Comparison of ENCODE assay signal across 21 mouse cellular contexts in the genomic region with DNA sequence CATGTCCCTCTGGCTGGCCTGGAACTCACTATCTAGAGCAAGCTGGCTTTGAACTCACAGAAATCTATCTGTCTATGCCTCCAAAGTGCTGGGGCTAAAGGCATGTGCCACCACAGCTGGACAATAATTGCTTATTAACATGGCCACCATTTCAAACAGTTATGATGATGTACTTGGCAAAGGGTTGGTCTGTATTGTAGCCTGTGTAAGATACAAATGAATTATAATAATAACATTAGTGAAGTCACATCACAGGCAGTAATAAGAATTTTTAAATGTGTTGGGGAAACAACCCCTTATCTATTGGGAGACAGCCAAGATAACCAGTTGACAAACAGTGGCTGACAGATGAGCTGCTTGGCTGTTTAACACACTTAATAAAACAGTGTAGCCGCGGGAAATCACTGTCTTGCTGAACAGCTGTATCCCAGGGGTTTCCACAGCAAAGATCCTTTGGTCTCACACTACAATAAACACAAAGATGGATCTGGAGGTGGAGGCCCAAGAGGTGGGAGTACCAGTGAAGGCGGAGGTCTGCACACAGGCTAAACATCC.
DNase-seq lines count a peak whose midpoint lies in the region; ATAC-seq and TF ChIP-seq lines count a peak whose summit lies in the region.
"Had no signal": no experiment of that assay in that cellular context is flagged by ENCODE, and none has a peak within 500 bp of the region (broad histone marks: within the 10 kb centered on the region; RNA-seq: fewer than 3 reads in every experiment).

No protein-coding gene starts in this region.

- no peaks in the 10 kb centered on the region for H3K36me3 ChIP-seq in lung, embryonic 15.5 days
- no peaks in the 10 kb centered on the region for H3K36me3 ChIP-seq in lung, postnatal 0 days (ENCODE audit: insufficient read depth, low read length)
- H3K36me3 ChIP-seq: embryonic facial prominence, embryonic 13.5 days; embryonic facial prominence, embryonic 15.5 days; forebrain, embryonic 10.5 days; forebrain, embryonic 12.5 days had no signal

- H3K27ac ChIP-seq in lung, embryonic 15.5 days: no peak overlapping the region
- no peak overlapping the region for H3K27ac ChIP-seq in lung, postnatal 0 days (ENCODE audit: low read length)
- H3K27ac ChIP-seq: embryonic facial prominence, embryonic 13.5 days; embryonic facial prominence, embryonic 15.5 days; forebrain, embryonic 10.5 days; forebrain, embryonic 12.5 days had no signal

- no peaks in the 10 kb centered on the region for H3K4me1 ChIP-seq in lung, embryonic 15.5 days
- H3K4me1 ChIP-seq in lung, postnatal 0 days (ENCODE audit: insufficient read depth, low read depth, low read length): no peaks in the 10 kb centered on the region
- no peaks in the 10 kb centered on the region for H3K4me1 ChIP-seq in lung, adult 2 months (ENCODE audit: control insufficient read depth, insufficient read depth, low read length)
- H3K4me1 ChIP-seq: embryonic facial prominence, embryonic 13.5 days had no signal

- peak; percentile 66; the same call in 1 of the 2 replicates for ATAC-seq in lung, embryonic 15.5 days (ENCODE audit: borderline replicate concordance, extremely low read depth, low FRiP score, low TSS enrichment)
- ATAC-seq in lung, postnatal 0 days: no peak; the same call in 1 of the 2 replicates
- ATAC-seq: forebrain, embryonic 14.5 days; forebrain, embryonic 16.5 days had no signal

- TF ChIP-seq EP300 in lung, postnatal 0 days (IDR thresholded peaks at IDR 0.05): no peak

- no peaks in the 10 kb centered on the region for H3K9me3 ChIP-seq in lung, embryonic 15.5 days
- no peaks in the 10 kb centered on the region for H3K9me3 ChIP-seq in lung, postnatal 0 days (ENCODE audit: low read length)
- H3K9me3 ChIP-seq: embryonic facial prominence, embryonic 13.5 days; embryonic facial prominence, embryonic 15.5 days; forebrain, embryonic 10.5 days; forebrain, embryonic 12.5 days had no signal

- no peak overlapping the region for H3K4me3 ChIP-seq in lung, embryonic 15.5 days
- H3K4me3 ChIP-seq in lung, postnatal 0 days (ENCODE audit: low read depth, low read length): no peak overlapping the region
- H3K4me3 ChIP-seq in lung, adult 2 months (replicated peaks; ENCODE audit: extremely low read depth, low read depth, low read length): no peak overlapping the region
- H3K4me3 ChIP-seq: embryonic facial prominence, embryonic 13.5 days; embryonic facial prominence, embryonic 15.5 days; erythroblast, embryonic 14.5 days; forebrain, embryonic 10.5 days; forebrain, embryonic 12.5 days had no signal

- WGBS in lung, embryonic 15.5 days: 19% methylated on average over 3 of the region's 3 CpGs
- 23% methylated on average over 3 of the region's 3 CpGs for WGBS in lung, postnatal 0 days
- WGBS in lung, adult 2 months: 36% methylated on average over 3 of the region's 3 CpGs

- no peak for TF ChIP-seq POLR2A in lung, adult 2 months (IDR thresholded peaks at IDR 0.05; ENCODE audit: borderline replicate concordance, extremely low read depth, low read depth, low read length)

- no peak for TF ChIP-seq CTCF in lung, postnatal 0 days (IDR thresholded peaks at IDR 0.05)
- no peak for TF ChIP-seq CTCF in lung, adult 2 months (IDR thresholded peaks at IDR 0.05; ENCODE audit: insufficient read depth, low read length)

- peaks cover 58% of the 10 kb centered on the region for H3K27me3 ChIP-seq in lung, embryonic 15.5 days
- H3K27me3 ChIP-seq in lung, postnatal 0 days (replicated peaks; ENCODE audit: insufficient read depth, low read length): peaks cover 5% of the 10 kb centered on the region; the same call in 1 of the 2 replicates
- H3K27me3 ChIP-seq: embryonic facial prominence, embryonic 13.5 days; embryonic facial prominence, embryonic 15.5 days had no signal

- DNase-seq in lung, postnatal 25 days (ENCODE audit: low spot score): no peak
- DNase-seq in lung, postnatal 0 days (ENCODE audit: low spot score): peak; percentile 23
- no peak for DNase-seq in lung, adult 2 months
- DNase-seq: adrenal gland, adult 2 months; adrenal gland, postnatal 10 days; adrenal gland, postnatal 25 days; cerebellum, adult 11 months; cerebellum, adult 18-20 months; cerebellum, adult 8-10 months; cerebellum, adult 9-11 months; cerebellum, postnatal 14 days; cerebellum, postnatal 36 days; embryo, embryonic 11 days had no signal

- H3K9ac ChIP-seq in lung, embryonic 15.5 days: no peak overlapping the region
- H3K9ac ChIP-seq in lung, postnatal 0 days (replicated peaks; ENCODE audit: low read depth): no peak overlapping the region
- H3K9ac ChIP-seq: embryonic facial prominence, embryonic 13.5 days; embryonic facial prominence, embryonic 15.5 days; forebrain, embryonic 12.5 days had no signal

- H3K4me2 ChIP-seq in lung, embryonic 15.5 days: no peak overlapping the region
- no peak overlapping the region for H3K4me2 ChIP-seq in lung, postnatal 0 days (replicated peaks; ENCODE audit: low read depth, low read length)
- H3K4me2 ChIP-seq: embryonic facial prominence, embryonic 13.5 days; embryonic facial prominence, embryonic 15.5 days; forebrain, embryonic 12.5 days had no signal
